Mouse (Mus musculus) left cerebral cortex, postnatal 25 days (tissue): ENCODE results near the gene Bmp8b. TPM values are rescaled to one million over a fixed set of nuclear protein-coding genes. Genes with fewer than 3 reads are reported as not detected.
"Not testable (repeated sequence)": the region's sequence is repeated elsewhere in the genome, so short reads cannot be mapped to it uniquely, and the experiment has no call there.

Source experiments
- DNase-seq, 2 experiments: peaks; one replicate each; pipeline ENCODE4 v3.0.0; 2022; ENCODE audit warnings: low spot score in 2 of 2, mixed read lengths in 1 of 2
- intact Hi-C: fragments of 180-260 bp; cut with DNase I; formaldehyde crosslinking; loops from one replicate; pipeline ENCODE4 v1.15.1; 2025
- total RNA-seq, 2 experiments: library from RNA; stranded (reverse); gene quantifications; 2 replicates each; pipeline ENCODE4 v1.2.3; 2021

The Bmp8b gene
- total RNA-seq, 2 experiments from 2014 or later, result 0.27 TPM; not detected in 1

- no peak for DNase-seq
- intact Hi-C loops, result no loop called here
Measured at GRCm38 (mm10) chr4:123108056-123108455, 3.1 kb downstream of the Bmp8b start.

GRCm38 (mm10) chr4:123110751-123111150 is 5.8 kb downstream of the Bmp8b start:
- peak; percentile 15 to 66 for DNase-seq
- intact Hi-C loops, result no loop called here

GRCm38 (mm10) chr4:123111275-123111983 is 6.5 kb downstream of the Bmp8b start:
- intact Hi-C loops, DNase-seq: not testable (repeated sequence)

- no peak for DNase-seq
- intact Hi-C loops, result no loop called here
Measured at GRCm38 (mm10) chr4:123112216-123112764, 7.3 kb downstream of the Bmp8b start.

GRCm38 (mm10) chr4:123114651-123115050 is 9.7 kb downstream of the Bmp8b start:
- intact Hi-C loops, result not testable (repeated sequence)

GRCm38 (mm10) chr4:123116011-123116410 is 11.0 kb downstream of the Bmp8b start, which contains the start of gene Oxct2b:
TSS of gene Oxct2b (plus strand) at chr4:123116266.
- intact Hi-C loops, result no loop called here
- no peak for DNase-seq

More at GRCm38 (mm10) chr4:123114651-123115050, 9.7 kb downstream of the Bmp8b start:
- not testable (repeated sequence) for DNase-seq

GRCm38 (mm10) chr4:123116640-123117039 is 11.7 kb downstream of the Bmp8b start:
- peak; percentile 16 to 24 for DNase-seq
- intact Hi-C loops, result not testable (repeated sequence)

GRCm38 (mm10) chr4:123121286-123121685 is 16.3 kb downstream of the Bmp8b start:
- DNase-seq, result no peak
- intact Hi-C loops, result no loop called here

GRCm38 (mm10) chr4:123126626-123127025 is 21.7 kb downstream of the Bmp8b start:
- no peak for DNase-seq
- intact Hi-C loops, result no loop called here

- DNase-seq, result no peak
- intact Hi-C loops, result no loop called here
Measured at GRCm38 (mm10) chr4:123127051-123127450, 22.1 kb downstream of the Bmp8b start.

- intact Hi-C loops, result no loop called here
Measured at GRCm38 (mm10) chr4:123137551-123137950, 32.6 kb downstream of the Bmp8b start.

GRCm38 (mm10) chr4:123139513-123140154 is 34.7 kb downstream of the Bmp8b start, which contains the start of gene Ppie:
TSS of gene Ppie (minus strand) at chr4:123139951.
- intact Hi-C loops, result no loop called here
- DNase-seq, result peak; percentile 70 to 75

More at GRCm38 (mm10) chr4:123137551-123137950, 32.6 kb downstream of the Bmp8b start:
- no peak for DNase-seq

GRCm38 (mm10) chr4:123147446-123148150 is 42.6 kb downstream of the Bmp8b start:
- DNase-seq, result peak; percentile 66 to 91
- intact Hi-C loops, result no loop called here

GRCm38 (mm10) chr4:123152003-123152402 is 47.0 kb downstream of the Bmp8b start:
- no peak for DNase-seq
- intact Hi-C loops, result no loop called here

GRCm38 (mm10) chr4:123152976-123153375 is 48.0 kb downstream of the Bmp8b start:
- intact Hi-C loops, result no loop called here
- peak; percentile 72 to 95 for DNase-seq

- peak; percentile 56 to 77 for DNase-seq
- intact Hi-C loops, result loop anchor here (1.0 to 5.0 kb wide), 3 partner anchors 45 to 100 kb away; no protein-coding TSS in a partner anchor
Measured at GRCm38 (mm10) chr4:123155004-123155403, 50.0 kb downstream of the Bmp8b start.

GRCm38 (mm10) chr4:123155427-123155826 is 50.5 kb downstream of the Bmp8b start:
- no peak for DNase-seq
- intact Hi-C loops, result loop anchor here (1.0 to 5.0 kb wide), 3 partner anchors 45 to 99 kb away; no protein-coding TSS in a partner anchor

- intact Hi-C loops, result loop anchor here (1.0 to 5.0 kb wide), 3 partner anchors 44 to 99 kb away; no protein-coding TSS in a partner anchor
- peak in 1 of 2 experiments; percentile 18 for DNase-seq
Measured at GRCm38 (mm10) chr4:123155840-123156239, 50.9 kb downstream of the Bmp8b start.

GRCm38 (mm10) chr4:123160571-123160970 is 55.6 kb downstream of the Bmp8b start:
- no peak for DNase-seq
- intact Hi-C loops, result no loop called here

- DNase-seq, intact Hi-C loops: not testable (repeated sequence)
Measured at GRCm38 (mm10) chr4:123161251-123161650, 56.3 kb downstream of the Bmp8b start.
